Mouse (Mus musculus) stomach, adult 2 months (tissue): Measurements from ENCODE around the gene Zfp791. TPM values are rescaled to one million over a fixed set of nuclear protein-coding genes. Genes with fewer than 3 reads are reported as not detected.

Experiments
- polyA plus RNA-seq: library from polyadenylated mRNA; depleted of rRNA; stranded (reverse); fragments of >200 nt; gene quantifications from 2 replicates; pipeline ENCODE4 v1.2.3, GENCODE M21; 2012; rRNA removed

Zfp791 gene
- polyA plus RNA-seq: 0.05 and 0.06 TPM in 2 replicates

DNA sequence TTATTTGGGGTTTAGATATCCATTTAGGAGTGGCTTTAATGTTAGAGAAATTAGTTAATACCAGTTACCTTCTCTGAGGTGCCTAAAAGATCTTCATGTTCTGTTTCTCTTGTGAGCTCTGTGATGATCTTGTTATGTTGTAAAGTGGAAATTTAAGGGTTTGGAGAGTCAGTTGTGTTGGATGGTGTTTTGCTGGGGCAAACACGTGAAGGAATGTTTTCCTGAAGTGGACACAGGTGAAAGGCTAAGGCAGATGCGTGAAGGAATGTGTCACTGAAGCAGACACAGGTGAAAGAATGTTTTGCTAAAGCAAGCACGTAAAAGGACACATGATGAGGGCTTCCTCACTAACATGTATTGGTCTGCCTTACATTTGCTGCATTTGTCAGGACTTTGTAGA, at the start of gene Zfp791:
Gene Zfp791, minus strand, starts transcription at position 101 of the 400 bp plus-strand sequence.

DNA sequence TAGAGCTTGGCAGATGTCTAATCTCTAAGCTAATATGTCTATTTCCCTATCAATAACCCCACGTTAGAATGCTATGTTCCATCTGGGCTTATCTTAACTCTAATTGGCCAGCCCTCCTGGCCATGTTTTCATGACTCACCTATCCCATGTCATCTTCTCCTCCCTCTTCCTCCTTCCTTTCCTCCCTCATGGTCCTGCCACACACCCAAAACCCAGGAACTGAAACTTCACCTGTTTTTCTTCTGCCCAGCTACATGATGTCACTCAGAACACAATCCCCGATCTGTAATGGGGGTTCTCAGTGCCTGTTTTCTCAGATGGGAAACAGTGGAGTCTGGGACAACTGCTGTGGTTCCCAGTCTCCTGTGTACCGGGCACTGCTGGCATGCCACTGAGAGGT, 28.7 kb upstream of the Zfp791 start, which contains the start of gene Cks1brt:
Gene Cks1brt, plus strand, starts transcription at position 301 of the 400 bp plus-strand sequence.

DNA sequence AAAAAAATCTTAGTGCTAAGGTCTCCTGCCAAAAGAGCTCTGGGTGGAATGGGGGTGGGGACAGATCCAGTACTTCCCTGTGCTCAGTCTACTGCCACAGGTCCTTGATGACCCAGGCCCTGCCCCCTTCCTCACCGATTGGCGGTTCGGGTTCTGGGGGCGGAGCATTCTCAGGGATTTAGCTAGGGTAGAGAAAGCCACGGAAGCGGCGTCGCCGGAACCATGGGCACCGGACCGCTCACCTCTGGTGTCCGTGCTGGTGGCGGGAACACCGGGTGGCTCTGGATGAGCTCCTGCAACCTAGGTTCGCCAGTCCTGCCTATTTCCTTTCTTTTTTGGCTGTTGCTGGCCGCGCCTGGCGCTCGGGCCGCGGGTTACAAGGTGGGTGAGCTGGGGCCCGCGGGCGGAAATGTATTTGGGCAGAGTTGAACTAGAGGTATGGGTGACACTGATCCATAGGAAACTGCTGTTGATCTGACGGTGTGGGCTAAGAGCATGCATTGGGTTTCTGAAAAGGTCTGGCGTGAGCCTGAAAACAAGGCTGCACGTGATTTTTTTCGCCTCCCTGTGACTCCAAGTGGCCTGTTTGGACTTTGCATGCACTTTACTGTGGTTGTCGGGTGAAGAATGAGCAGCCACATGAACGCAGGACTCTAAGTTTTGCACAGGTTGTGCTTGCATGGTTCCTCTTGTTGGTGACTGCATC, 39.6 kb downstream of the Zfp791 start, which contains the start of gene Man2b1:
Gene Man2b1, plus strand, starts transcription at position 163 of the 706 bp plus-strand sequence.

DNA sequence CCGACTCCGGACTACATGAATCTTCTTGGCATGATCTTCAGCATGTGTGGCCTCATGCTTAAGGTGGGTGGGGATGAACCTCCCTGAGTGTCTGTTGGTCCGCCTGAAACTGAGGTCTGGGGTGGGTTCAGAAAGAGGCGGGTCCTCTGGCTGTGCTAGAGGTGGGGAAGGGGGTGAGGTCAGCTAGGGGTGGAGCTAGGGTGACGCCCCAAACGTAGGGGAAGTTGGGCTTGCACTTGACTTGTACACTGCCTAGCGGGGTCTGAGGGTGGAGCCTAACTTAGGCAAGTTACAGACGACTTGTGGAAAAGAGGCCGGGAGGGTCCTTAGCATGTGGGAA, 41.7 kb downstream of the Zfp791 start, which contains the start of gene Wdr83:
Gene Wdr83, minus strand, starts transcription at position 91 of the 340 bp plus-strand sequence.

DNA sequence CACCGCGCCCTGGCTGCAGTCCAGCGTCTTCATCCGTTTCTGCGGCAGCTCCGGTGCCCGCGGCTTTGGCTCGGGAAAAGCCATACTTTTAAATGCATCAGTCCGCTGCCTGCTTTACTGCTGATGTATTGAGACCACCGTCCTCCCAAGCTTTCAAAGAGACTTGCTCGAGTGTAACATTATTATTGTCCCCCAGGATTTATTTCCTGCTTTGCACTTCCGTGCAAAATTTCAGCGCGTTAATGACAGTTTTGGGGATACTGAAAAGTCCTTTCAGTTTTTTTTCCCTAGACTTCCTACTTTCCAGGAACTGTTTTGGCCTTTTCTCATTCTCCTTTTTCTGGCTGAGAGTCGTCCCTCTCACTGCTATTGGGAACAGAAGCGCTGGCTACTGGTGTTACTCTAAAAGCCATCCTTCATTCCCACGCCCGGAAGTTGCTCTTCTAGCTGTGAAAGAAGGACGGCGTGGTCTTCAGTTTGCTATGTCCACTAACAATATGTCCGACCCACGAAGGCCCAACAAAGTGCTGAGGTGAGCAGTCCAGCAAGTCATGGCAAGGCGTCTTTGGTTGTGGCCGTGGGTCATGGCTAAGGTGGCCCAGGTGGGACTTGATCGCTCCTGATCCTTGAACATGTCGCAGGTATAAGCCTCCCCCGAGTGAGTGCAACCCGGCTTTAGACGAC, 42.2 kb downstream of the Zfp791 start, which contains the start of gene Wdr83os:
Gene Wdr83os, plus strand, starts transcription at position 209 of the 684 bp plus-strand sequence.

DNA sequence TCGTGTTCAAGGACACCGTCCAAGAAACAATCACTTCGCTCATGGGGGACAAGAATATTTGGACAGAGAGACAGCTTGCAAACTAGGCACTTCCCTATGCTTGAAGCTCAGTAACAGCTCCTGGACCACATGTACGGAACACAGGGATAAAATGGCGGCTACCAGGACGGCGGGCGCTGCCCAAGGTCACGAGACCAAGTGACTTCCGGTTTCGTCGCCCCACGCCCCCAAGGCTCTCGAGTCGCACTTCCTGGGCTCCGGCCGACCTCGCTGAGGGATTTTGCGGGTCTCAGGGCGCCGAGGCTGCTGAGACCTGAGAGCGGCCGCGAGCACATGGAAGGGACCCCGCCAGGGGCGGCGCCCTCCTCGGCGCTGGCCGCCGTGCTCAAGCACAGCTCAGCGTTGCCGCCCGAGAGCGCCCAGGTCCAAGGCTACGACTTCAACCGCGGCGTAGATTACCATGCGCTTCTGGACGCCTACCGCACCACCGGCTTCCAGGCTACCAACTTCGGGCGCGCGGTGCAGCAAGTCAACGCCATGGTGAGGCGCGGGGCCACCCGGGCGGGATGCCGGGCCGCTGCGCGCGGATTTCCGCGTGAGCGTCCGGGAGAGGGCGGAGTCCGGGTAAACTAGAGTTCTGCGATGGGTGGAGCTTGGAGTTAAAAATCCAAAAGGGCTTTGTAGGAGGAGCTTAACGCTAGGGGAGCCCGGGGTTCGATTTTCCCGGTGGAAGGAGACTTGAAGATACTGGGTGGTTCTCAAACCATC, 51.2 kb downstream of the Zfp791 start, which contains the start of gene Dhps:
Gene Dhps, plus strand, starts transcription at position 244 of the 768 bp plus-strand sequence.

DNA sequence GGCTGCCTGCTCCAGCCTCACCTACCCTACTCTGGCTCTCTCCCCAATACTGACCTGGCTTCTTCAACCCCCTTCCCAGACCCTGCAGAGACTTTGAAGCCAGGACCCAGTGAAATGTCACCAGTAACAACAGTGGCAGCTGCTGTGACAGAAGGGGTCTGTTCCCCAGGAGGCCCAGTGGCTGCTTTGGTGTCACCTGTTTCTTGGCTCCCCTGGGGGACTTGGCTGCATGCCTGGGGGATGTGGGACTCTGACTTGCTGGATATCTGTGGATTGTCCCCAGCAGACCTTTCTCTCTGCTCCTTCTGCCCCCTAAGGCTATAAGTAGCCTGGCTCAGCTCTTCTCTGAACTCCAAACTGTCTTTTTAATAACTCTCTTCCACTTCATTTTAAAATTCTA, 54.9 kb downstream of the Zfp791 start, which contains the start of gene Gm5741:
Gene Gm5741, minus strand, starts transcription at position 1 of the 400 bp plus-strand sequence.

DNA sequence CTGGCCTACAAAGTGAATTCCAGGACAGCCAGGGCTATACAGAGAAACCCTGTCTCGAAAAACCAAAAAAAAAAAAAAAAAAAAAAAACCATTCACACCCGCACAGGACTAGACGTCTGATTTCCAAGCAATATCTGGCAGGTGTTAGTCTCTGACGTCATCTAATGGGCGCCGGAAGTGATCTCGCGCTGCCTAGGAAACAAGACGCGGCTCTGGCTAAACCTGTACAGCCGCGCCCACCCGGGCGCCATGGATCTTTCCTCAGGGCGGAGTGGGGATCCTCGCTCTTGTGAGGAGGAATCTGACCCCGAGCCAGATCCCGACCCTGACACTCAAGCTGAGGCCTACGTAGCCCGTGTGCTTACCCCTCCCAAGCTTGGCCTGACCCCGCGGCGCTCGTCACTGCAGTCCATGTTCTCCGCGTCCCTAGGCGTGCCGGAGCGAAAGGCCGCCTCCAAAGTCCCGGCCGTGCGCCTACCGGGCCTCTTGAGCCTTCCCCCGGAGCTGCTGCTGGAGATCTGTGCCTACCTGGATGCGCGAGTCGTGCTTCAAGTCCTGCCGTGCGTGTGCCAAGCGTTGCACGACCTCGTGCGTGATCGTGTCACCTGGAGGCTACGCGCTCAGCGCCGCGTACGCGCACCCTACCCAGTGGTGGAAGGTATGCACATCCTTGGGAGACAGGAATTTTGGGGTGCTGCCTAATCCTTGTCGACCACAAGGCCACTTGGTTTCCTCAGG, 62.8 kb downstream of the Zfp791 start, which contains the start of gene Fbxw9:
Gene Fbxw9, plus strand, starts transcription at position 177 of the 738 bp plus-strand sequence.

Other genes starting within 250 kb of the Zfp791 start
- 101 and 137 TPM in 2 replicates for gene Gcdh, start 229.2 kb downstream of the Zfp791 start, polyA plus RNA-seq
- gene Klf1, start 221.2 kb downstream of the Zfp791 start, polyA plus RNA-seq: 0.06 and 0.34 TPM in 2 replicates
- gene Dnase2a, start 214.5 kb downstream of the Zfp791 start, polyA plus RNA-seq: 8.6 and 9.6 TPM in 2 replicates
- gene Mast1, start 185.7 kb downstream of the Zfp791 start, polyA plus RNA-seq: 0.41 and 0.72 TPM in 2 replicates
- not detected in 2 replicates for gene Rtbdn, start 176.1 kb downstream of the Zfp791 start, polyA plus RNA-seq
- 0.89 TPM in 1 of 2 replicates, not detected in the other for gene Gm49661, start 153.7 kb downstream of the Zfp791 start, polyA plus RNA-seq
- gene Prdx2, start 153.5 kb downstream of the Zfp791 start, polyA plus RNA-seq: 79.1 and 81.4 TPM in 2 replicates
- 17.6 and 24.3 TPM in 2 replicates for gene Rnaseh2a, start 153.3 kb downstream of the Zfp791 start, polyA plus RNA-seq
- 114 and 193 TPM in 2 replicates for gene Junb, start 144.4 kb downstream of the Zfp791 start, polyA plus RNA-seq
- 14.5 and 15.1 TPM in 2 replicates for gene Hook2, start 132.5 kb downstream of the Zfp791 start, polyA plus RNA-seq
- gene Best2, start 108.6 kb downstream of the Zfp791 start, polyA plus RNA-seq: not detected in 2 replicates
- gene Asna1, start 97.8 kb downstream of the Zfp791 start, polyA plus RNA-seq: 51.2 and 52.0 TPM in 2 replicates
- 27.6 and 47.2 TPM in 2 replicates for gene Trir, start 96.3 kb downstream of the Zfp791 start, polyA plus RNA-seq
- 18.8 and 27.1 TPM in 2 replicates for gene Tnpo2, start 86.2 kb downstream of the Zfp791 start, polyA plus RNA-seq
- gene Fbxw9, start 63.0 kb downstream of the Zfp791 start, polyA plus RNA-seq: 31.9 and 42.6 TPM in 2 replicates
- 1.2 and 1.7 TPM in 2 replicates for gene Gm5741, start 55.1 kb downstream of the Zfp791 start, polyA plus RNA-seq
- gene Dhps, start 51.3 kb downstream of the Zfp791 start, polyA plus RNA-seq: 23.1 and 46.6 TPM in 2 replicates
- 67.2 and 75.2 TPM in 2 replicates for gene Wdr83os, start 42.4 kb downstream of the Zfp791 start, polyA plus RNA-seq
- gene Wdr83, start 41.8 kb downstream of the Zfp791 start, polyA plus RNA-seq: 8.4 and 11.5 TPM in 2 replicates
- gene Man2b1, start 39.8 kb downstream of the Zfp791 start, polyA plus RNA-seq: 21.5 and 23.4 TPM in 2 replicates
- gene Cks1brt, start 28.8 kb upstream of the Zfp791 start, polyA plus RNA-seq: not detected in 2 replicates
- gene Olfr371, start 102.9 kb upstream of the Zfp791 start, polyA plus RNA-seq: not detected in 2 replicates
- gene Orc6, start 176.5 kb upstream of the Zfp791 start, polyA plus RNA-seq: 2.2 and 2.4 TPM in 2 replicates
- gene Vps35, start 176.7 kb upstream of the Zfp791 start, polyA plus RNA-seq: 1.6 and 2.3 TPM in 2 replicates